Mouse (Mus musculus) adrenal gland, adult (tissue): Measurements from ENCODE around the gene Atp8b3.

Experiments used
- DNase-seq, 2 experiments: peaks; one replicate each; pipeline ENCODE4 v3.0.0; 2022 to 2023; ENCODE audit warnings: low spot score in 1 of 2; ENCODE audit not compliant: inconsistent age in 2 of 2

The Atp8b3 gene

GRCm38 (mm10) chr10:80538710-80539394, at the start of gene Atp8b3:
Gene Atp8b3 (minus strand): TSS chr10:80539124.
- peak; percentile 96 to 97 for DNase-seq

GRCm38 (mm10) chr10:80587305-80587657, 48.4 kb upstream of the Atp8b3 start:
- peak in 1 of 2 experiments; percentile 69 for DNase-seq

GRCm38 (mm10) chr10:80586407-80587304, 47.7 kb upstream of the Atp8b3 start:
- no peak for DNase-seq

- DNase-seq: no peak
These were observed 46.7 kb upstream of the Atp8b3 start for GRCm38 (mm10) chr10:80585581-80585980.

- no peak for DNase-seq
These were observed 46.0 kb upstream of the Atp8b3 start for GRCm38 (mm10) chr10:80584642-80585552.

GRCm38 (mm10) chr10:80584045-80584488, 45.1 kb upstream of the Atp8b3 start:
- no peak for DNase-seq

GRCm38 (mm10) chr10:80583047-80583446, 44.1 kb upstream of the Atp8b3 start:
- no peak for DNase-seq

- peak; percentile 78 to 90 for DNase-seq
These were observed 40.0 kb upstream of the Atp8b3 start for GRCm38 (mm10) chr10:80578911-80579310.

GRCm38 (mm10) chr10:80578131-80578750, 39.3 kb upstream of the Atp8b3 start:
- peak; percentile 91 to 97 for DNase-seq

GRCm38 (mm10) chr10:80577195-80578130, 38.5 kb upstream of the Atp8b3 start, which contains the start of gene Klf16:
Gene Klf16 (minus strand): TSS chr10:80577321.
- DNase-seq: peak; percentile 100

GRCm38 (mm10) chr10:80576351-80577194, 37.6 kb upstream of the Atp8b3 start:
- DNase-seq: peak; percentile 74 to 86

GRCm38 (mm10) chr10:80575925-80576324, 37.0 kb upstream of the Atp8b3 start:
- no peak for DNase-seq

GRCm38 (mm10) chr10:80574896-80575295, 36.0 kb upstream of the Atp8b3 start:
- DNase-seq: no peak

- DNase-seq: no peak
These were observed 35.0 kb upstream of the Atp8b3 start for GRCm38 (mm10) chr10:80573944-80574343.

GRCm38 (mm10) chr10:80572477-80572876, 33.6 kb upstream of the Atp8b3 start:
- DNase-seq: no peak

GRCm38 (mm10) chr10:80570871-80571836, 32.2 kb upstream of the Atp8b3 start:
- no peak for DNase-seq

- no peak for DNase-seq
These were observed 31.5 kb upstream of the Atp8b3 start for GRCm38 (mm10) chr10:80570419-80570818.
